Mouse (Mus musculus) hindbrain, embryonic 16.5 days (tissue): ENCODE measurements around the gene Gpi1. TPM values are rescaled to one million over a fixed set of nuclear protein-coding genes. Genes with fewer than 3 reads are reported as not detected.

Source experiments
- polyA plus RNA-seq: library from polyadenylated mRNA; unstranded; fragments of >200 nt; fragmentation: Nextera tagmentation; extraction: Ambion mirVana; gene quantifications from 2 replicates; pipeline ENCODE4 v1.2.1, GENCODE M21; 2015

The Gpi1 gene
- polyA plus RNA-seq, 1 experiment from 2014 or later, result 401 TPM

Other genes starting within 250 kb of the Gpi1 start
- gene Scgb2b27, start 216.4 kb downstream of the Gpi1 start, polyA plus RNA-seq, result not detected in 2 replicates
- gene Scgb1b27, start 208.9 kb downstream of the Gpi1 start, polyA plus RNA-seq, result not detected in 2 replicates
- gene Scgb1b30, start 134.9 kb downstream of the Gpi1 start, polyA plus RNA-seq, result not detected in 2 replicates
- gene Wtip, start 97.1 kb downstream of the Gpi1 start, polyA plus RNA-seq, result 3.8 and 4.1 TPM in 2 replicates
- 145 and 159 TPM in 2 replicates for gene Uba2, start 60.7 kb downstream of the Gpi1 start, polyA plus RNA-seq
- gene Pdcd2l, start 33.7 kb downstream of the Gpi1 start, polyA plus RNA-seq, result 76.2 and 87.3 TPM in 2 replicates
- 0.71 TPM in 1 of 2 replicates, not detected in the other for gene Gm6096, start 20.7 kb upstream of the Gpi1 start, polyA plus RNA-seq
- 27.4 and 33.8 TPM in 2 replicates for gene 4931406P16Rik, start 83.2 kb upstream of the Gpi1 start, polyA plus RNA-seq
- 50.6 and 55.6 TPM in 2 replicates for gene Lsm14a, start 163.0 kb upstream of the Gpi1 start, polyA plus RNA-seq